Mouse (Mus musculus): ENCODE measurements around the gene Vmac. TPM values are rescaled to one million over a fixed set of nuclear protein-coding genes. Genes with fewer than 3 reads are reported as not detected.

Gene Vmac
- polyA plus RNA-seq, 1 experiment, result 52.3 TPM

DNA sequence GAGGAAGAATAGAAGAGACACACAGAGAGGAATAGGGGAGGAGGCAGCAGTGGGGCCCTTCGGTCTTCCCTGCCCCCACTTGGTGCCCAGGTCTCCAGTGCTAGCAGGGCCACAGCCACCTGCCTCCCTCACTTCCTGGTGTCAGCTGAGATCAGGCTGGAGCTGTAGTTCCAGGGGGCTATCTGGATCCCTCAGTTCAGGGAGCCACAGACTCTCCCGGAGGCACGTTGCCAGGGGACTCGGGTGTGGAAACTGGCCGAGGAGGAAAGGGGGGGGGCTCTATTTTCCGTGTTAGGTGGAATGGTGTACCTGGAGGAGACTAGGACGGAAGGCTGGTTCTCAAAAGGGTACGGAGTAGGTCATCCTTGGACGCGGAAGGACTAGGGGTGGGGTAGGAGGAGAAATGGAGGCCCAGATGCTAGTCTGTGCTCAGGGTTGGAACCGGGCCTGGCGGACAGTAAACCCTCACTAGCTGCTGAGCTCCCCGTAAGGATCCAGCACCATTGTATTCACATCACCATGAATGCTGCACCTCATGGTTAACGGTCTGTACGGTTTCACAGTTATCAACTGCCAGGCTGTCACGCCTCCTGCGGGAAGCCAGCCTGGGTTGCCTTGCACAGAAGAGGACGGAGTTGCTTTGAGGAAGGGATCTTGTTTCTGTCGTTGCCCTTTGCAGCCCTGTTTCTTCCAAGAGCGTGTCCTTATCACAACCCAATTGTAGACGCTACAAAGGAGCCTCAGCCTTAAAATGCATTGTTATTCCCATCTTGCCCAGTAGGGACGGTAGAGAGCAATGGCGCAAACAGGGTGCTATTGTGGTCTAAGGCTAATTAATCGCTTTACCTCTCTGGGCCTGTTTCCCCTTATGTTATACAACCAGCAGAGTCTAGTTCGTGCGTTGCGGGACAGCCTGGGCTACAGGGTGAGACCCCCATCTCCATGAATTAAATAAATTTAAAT lies 45.2 kb upstream of the Vmac start:
- peaks cover 35% of the 10 kb centered on the region for H3K4me1 ChIP-seq (replicated peaks; ENCODE audit: control insufficient read depth, insufficient read depth, low read length)
- H3K4me3 ChIP-seq (ENCODE audit: control insufficient read depth, insufficient read depth, low read length), result no peak overlapping the region
- no peak for TF ChIP-seq POLR2A (IDR thresholded peaks at IDR 0.05; ENCODE audit: control insufficient read depth, extremely low read depth, insufficient read depth, low read length, poor library complexity)
- no peak for TF ChIP-seq CTCF (IDR thresholded peaks at IDR 0.05; ENCODE audit: borderline replicate concordance, control insufficient read depth, extremely low read depth, insufficient read depth, low read length, poor library complexity)
- no peaks in the 10 kb centered on the region for H3K27me3 ChIP-seq (ENCODE audit: control insufficient read depth, insufficient read depth, low read length)
- 64% methylated on average over 27 of the region's 27 CpGs for WGBS
- peak; percentile 70 for DNase-seq
- no peaks in the 10 kb centered on the region for H3K36me3 ChIP-seq (ENCODE audit: control insufficient read depth, insufficient read depth, low read length)
- H3K27ac ChIP-seq (ENCODE audit: control insufficient read depth, insufficient read depth, low read length), result peak overlapping the region; percentile 69; the same call in 1 of the 2 replicates

DNA sequence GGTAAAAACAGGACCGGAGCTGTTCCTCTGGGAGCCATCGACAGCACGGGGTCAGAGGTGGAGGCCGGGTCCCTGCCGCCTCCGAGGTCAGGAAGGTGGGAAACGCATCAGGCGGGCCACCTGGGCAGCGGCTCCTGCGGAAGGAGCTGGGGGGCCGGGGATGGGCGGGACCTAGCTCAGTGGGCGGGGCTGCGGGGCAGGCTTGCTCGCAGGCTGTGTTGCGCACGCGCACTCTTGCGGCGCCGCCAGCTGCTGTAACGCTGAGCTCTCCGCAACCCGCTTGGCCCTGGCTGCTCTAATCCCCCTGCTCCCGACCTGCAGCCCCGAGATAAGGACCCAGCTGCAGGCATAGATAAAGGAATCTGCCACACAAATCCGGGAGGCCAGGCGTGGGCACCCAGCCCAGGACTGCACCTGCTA lies 44.2 kb upstream of the Vmac start:
- Histone ChIP-seq H3K4me3 (ENCODE audit: control insufficient read depth, insufficient read depth, low read length) (peak overlapping the region; percentile 49), H3K4me1 (replicated peaks; ENCODE audit: control insufficient read depth, insufficient read depth, low read length) (peaks cover 43% of the 10 kb centered on the region), H3K27ac (ENCODE audit: control insufficient read depth, insufficient read depth, low read length) (peak overlapping the region; percentile 69), H3K27me3 (ENCODE audit: control insufficient read depth, insufficient read depth, low read length) (no peaks in the 10 kb centered on the region), H3K36me3 (ENCODE audit: control insufficient read depth, insufficient read depth, low read length) (no peaks in the 10 kb centered on the region)
- under 1% methylated on average over 28 of the region's 28 CpGs for WGBS
- peak; percentile 92 for DNase-seq
- peak; percentile 67 for TF ChIP-seq POLR2A (IDR thresholded peaks at IDR 0.05; ENCODE audit: control insufficient read depth, extremely low read depth, insufficient read depth, low read length, poor library complexity)
- TF ChIP-seq CTCF (IDR thresholded peaks at IDR 0.05; ENCODE audit: borderline replicate concordance, control insufficient read depth, extremely low read depth, insufficient read depth, low read length, poor library complexity), result no peak

DNA sequence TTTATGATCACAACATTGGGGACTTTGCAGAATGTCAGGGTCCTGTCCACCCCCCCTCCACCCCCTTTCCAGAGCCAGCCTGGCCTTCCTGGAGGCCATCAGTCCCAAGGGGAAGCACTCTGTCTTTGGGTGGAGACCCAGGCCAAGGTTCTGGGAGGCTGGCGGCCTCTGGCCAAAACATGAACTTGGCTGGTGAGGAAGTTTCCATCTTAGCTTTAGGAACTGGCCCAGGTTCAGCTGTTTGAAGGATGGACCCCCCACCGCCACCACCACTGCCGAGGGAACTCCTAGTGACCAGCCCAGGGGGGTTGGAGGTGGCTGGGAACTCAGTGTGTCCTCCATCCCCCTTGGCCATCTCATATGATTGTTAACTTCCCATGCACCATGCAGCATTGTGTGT lies 43.3 kb upstream of the Vmac start:
- WGBS, result 85% methylated on average over 3 of the region's 3 CpGs
- Histone ChIP-seq H3K27me3 (ENCODE audit: control insufficient read depth, insufficient read depth, low read length) (no peaks in the 10 kb centered on the region), H3K4me1 (replicated peaks; ENCODE audit: control insufficient read depth, insufficient read depth, low read length) (peaks cover 46% of the 10 kb centered on the region), H3K27ac (ENCODE audit: control insufficient read depth, insufficient read depth, low read length) (no peak overlapping the region), H3K36me3 (ENCODE audit: control insufficient read depth, insufficient read depth, low read length) (no peaks in the 10 kb centered on the region), H3K4me3 (ENCODE audit: control insufficient read depth, insufficient read depth, low read length) (no peak overlapping the region)
- TF ChIP-seq POLR2A (IDR thresholded peaks at IDR 0.05; ENCODE audit: control insufficient read depth, extremely low read depth, insufficient read depth, low read length, poor library complexity), result no peak
- TF ChIP-seq CTCF (IDR thresholded peaks at IDR 0.05; ENCODE audit: borderline replicate concordance, control insufficient read depth, extremely low read depth, insufficient read depth, low read length, poor library complexity), result no peak
- DNase-seq, result no peak

DNA sequence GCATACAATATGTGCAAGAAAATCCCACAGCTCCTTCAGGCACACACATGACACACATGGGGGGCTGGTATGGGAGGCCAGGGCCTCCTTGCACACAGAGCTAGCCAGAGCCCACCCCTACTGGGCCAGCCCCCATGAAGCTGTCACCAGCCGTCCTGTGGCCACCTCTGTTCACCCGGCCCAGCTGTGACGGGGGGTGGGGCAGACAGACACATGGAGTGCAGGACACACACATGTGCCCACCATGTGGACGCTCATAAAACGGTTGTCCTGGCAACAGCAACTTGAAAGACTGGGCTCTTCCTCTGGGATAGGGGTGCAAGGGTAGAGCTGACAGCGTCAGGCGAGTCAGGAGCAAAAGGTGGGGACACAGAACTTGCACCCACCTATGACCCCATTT lies 41.4 kb upstream of the Vmac start:
- no peak for DNase-seq
- TF ChIP-seq POLR2A (IDR thresholded peaks at IDR 0.05; ENCODE audit: control insufficient read depth, extremely low read depth, insufficient read depth, low read length, poor library complexity), result no peak
- TF ChIP-seq CTCF (IDR thresholded peaks at IDR 0.05; ENCODE audit: borderline replicate concordance, control insufficient read depth, extremely low read depth, insufficient read depth, low read length, poor library complexity), result no peak
- no peak overlapping the region for H3K4me3 ChIP-seq (ENCODE audit: control insufficient read depth, insufficient read depth, low read length)
- WGBS, result 91% methylated on average over 7 of the region's 7 CpGs
- H3K27ac ChIP-seq (ENCODE audit: control insufficient read depth, insufficient read depth, low read length), result no peak overlapping the region
- no peaks in the 10 kb centered on the region for H3K36me3 ChIP-seq (ENCODE audit: control insufficient read depth, insufficient read depth, low read length)
- H3K4me1 ChIP-seq (replicated peaks; ENCODE audit: control insufficient read depth, insufficient read depth, low read length), result peaks cover 49% of the 10 kb centered on the region
- no peaks in the 10 kb centered on the region for H3K27me3 ChIP-seq (ENCODE audit: control insufficient read depth, insufficient read depth, low read length)

DNA sequence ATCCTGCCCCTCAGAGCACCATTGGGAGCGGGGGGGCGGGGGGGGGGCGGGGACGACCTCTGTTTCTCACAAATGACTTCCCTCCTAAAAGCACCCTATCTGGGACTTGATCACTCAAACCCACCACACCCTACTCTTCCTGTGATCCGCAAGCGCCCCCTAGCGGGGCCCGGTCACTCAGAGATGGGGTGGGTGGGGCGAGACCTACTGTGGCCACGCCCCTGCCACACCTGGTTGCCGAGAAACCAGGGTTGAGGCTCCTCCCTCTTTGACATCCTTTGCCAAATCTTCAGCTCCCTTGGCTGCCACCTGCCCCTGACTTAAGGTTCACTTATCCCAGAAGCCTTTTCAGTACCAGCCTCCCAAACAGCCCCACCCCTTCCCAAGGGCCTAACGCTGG lies 40.3 kb upstream of the Vmac start:
- Histone ChIP-seq H3K27ac (ENCODE audit: control insufficient read depth, insufficient read depth, low read length) (no peak overlapping the region), H3K27me3 (ENCODE audit: control insufficient read depth, insufficient read depth, low read length) (no peaks in the 10 kb centered on the region), H3K36me3 (ENCODE audit: control insufficient read depth, insufficient read depth, low read length) (no peaks in the 10 kb centered on the region), H3K4me3 (ENCODE audit: control insufficient read depth, insufficient read depth, low read length) (no peak overlapping the region), H3K4me1 (replicated peaks; ENCODE audit: control insufficient read depth, insufficient read depth, low read length) (peaks cover 49% of the 10 kb centered on the region)
- DNase-seq, result peak; percentile 83
- TF ChIP-seq POLR2A (IDR thresholded peaks at IDR 0.05; ENCODE audit: control insufficient read depth, extremely low read depth, insufficient read depth, low read length, poor library complexity), result no peak
- peak; percentile 73; the same call in 1 of the 2 replicates for TF ChIP-seq CTCF (IDR thresholded peaks at IDR 0.05; ENCODE audit: borderline replicate concordance, control insufficient read depth, extremely low read depth, insufficient read depth, low read length, poor library complexity)
- 10% methylated on average over 12 of the region's 12 CpGs for WGBS

DNA sequence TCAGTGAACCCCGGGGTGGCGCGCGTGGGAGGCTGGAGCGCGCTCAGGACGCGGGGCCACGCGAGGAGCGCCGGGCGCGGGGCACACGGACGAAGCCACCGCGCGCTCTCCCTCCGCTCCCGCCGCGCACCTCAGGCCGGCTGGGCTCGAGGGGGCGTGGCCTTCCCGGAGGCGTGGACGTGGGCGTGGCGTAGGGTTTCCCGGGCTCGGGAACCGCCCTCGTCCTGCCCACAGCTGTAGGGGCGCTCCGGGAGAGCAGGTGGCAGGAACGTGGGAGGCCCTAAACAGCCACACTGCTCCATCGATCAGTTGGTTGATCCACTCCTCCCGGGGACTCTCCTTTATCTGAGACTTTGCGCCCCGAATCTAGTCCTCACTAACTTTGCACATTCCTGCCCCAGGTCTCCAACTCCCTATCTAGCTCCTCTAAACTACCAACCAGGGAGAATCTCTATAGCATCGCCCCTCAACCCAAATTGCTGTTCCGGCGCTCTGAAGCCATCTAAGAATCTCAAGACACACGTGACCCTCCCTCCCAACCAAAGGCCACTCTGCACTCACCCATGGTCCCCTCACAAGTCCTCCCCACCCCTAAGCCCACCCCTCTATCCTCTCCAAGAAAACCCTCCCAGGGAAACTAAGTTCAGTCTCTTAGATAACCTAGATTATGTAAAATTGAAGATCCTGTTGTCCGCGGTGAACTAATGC lies 39.7 kb upstream of the Vmac start, which contains the start of gene Nrtn:
Gene Nrtn (minus strand): TSS at position 115 of the 708 bp plus-strand sequence.
- peak; percentile 86 for DNase-seq
- Histone ChIP-seq H3K27ac (ENCODE audit: control insufficient read depth, insufficient read depth, low read length) (no peak within 1 kb of the TSS), H3K4me3 (ENCODE audit: control insufficient read depth, insufficient read depth, low read length) (peak within 1 kb of the TSS; percentile 35), H3K36me3 (ENCODE audit: control insufficient read depth, insufficient read depth, low read length) (no peaks in the 10 kb centered on the region), H3K27me3 (ENCODE audit: control insufficient read depth, insufficient read depth, low read length) (no peaks in the 10 kb centered on the region), H3K4me1 (replicated peaks; ENCODE audit: control insufficient read depth, insufficient read depth, low read length) (peaks cover 44% of the 10 kb centered on the region)
- WGBS, result under 1% methylated on average over 48 of the region's 48 CpGs
- no peak for TF ChIP-seq CTCF (IDR thresholded peaks at IDR 0.05; ENCODE audit: borderline replicate concordance, control insufficient read depth, extremely low read depth, insufficient read depth, low read length, poor library complexity)
- TF ChIP-seq POLR2A (IDR thresholded peaks at IDR 0.05; ENCODE audit: control insufficient read depth, extremely low read depth, insufficient read depth, low read length, poor library complexity), result 0 out of 2 replicates have a peak, but pooled peaks have one; percentile 18

Data from thymus, adult 2 months (tissue).